12 mouse cellular contexts compared by ENCODE assay signal in the genomic region with DNA sequence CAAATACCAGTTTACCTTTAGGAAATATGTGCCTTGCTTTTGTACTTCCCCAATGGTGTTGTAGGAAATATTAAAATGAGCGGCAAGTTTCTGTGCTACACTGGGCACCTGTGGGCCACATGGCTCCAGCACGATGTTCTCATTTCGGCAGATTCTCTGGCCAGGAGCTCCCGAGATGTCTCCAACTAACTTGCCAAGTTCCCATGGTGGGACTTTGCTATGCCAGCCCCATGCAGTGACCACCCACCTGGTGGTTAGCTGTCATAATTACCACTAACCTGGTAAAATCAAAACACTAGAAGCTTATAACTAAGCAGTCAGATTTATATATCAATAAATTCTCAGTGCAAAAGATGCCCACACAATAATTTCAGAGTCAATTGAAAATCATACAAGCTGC.
"Had no signal": no experiment of that assay in that cellular context is flagged by ENCODE, and none has a peak within 500 bp of the region (broad histone marks: within the 10 kb centered on the region; RNA-seq: fewer than 3 reads in every experiment).

No protein-coding gene starts in this region.

- DNase-seq: retina, postnatal 1 day; right cerebral cortex, adult 18-20 months; right cerebral cortex, postnatal 14 days; right cerebral cortex, postnatal 25 days; right cerebral cortex, postnatal 4 days; spleen, adult 18-20 months; thymus, adult 18-20 months; thymus, adult 2 months; thymus, postnatal 14 days; thymus, postnatal 25 days; thymus, postnatal 36 days; thymus, postnatal 4 days had no signal
